Mouse (Mus musculus): ENCODE data around the gene Cage1. TPM values are rescaled to one million over a fixed set of nuclear protein-coding genes. Genes with fewer than 3 reads are reported as not detected.

The Cage1 gene
- 507 TPM for polyA plus RNA-seq (2014; fragmentation: Illumina TruSeq; extraction: RNeasy Lipid Tissue Mini Kit (QIAGEN cat#74804); ENCODE audit: low read depth, low replicate concordance)

DNA sequence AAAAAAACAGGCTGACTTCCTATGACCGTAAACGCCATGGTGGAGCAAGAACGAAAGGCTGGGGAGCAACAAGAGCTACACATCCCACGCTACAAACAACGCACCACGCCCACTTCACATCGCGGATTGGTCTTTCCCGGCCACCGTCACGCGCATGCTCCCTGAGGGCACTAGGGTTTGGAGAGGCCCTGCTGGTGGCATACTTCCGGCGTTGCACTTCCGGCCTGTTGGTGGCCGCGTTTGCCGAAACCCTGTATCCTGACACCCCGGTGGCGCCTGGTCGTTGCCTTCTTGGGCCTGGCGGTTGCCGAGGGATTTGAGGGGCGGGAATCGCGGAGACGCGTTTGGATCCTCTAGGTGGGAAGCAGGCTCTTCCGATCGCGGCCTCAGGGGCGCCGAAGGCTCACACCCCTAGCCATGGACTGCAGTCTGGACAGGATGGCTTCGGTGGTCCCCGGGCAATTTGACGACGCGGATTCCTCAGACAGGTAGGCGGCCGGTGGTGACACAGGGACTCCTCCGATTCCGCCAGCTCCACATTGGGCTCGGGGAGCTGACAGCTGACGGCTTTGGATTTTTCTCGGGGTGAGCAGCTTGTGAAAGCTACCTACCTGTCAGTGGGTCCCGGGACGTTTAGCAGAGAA lies at the start of gene Cage1:
Gene Cage1 (minus strand): TSS at position 26 of the 644 bp plus-strand sequence.

DNA sequence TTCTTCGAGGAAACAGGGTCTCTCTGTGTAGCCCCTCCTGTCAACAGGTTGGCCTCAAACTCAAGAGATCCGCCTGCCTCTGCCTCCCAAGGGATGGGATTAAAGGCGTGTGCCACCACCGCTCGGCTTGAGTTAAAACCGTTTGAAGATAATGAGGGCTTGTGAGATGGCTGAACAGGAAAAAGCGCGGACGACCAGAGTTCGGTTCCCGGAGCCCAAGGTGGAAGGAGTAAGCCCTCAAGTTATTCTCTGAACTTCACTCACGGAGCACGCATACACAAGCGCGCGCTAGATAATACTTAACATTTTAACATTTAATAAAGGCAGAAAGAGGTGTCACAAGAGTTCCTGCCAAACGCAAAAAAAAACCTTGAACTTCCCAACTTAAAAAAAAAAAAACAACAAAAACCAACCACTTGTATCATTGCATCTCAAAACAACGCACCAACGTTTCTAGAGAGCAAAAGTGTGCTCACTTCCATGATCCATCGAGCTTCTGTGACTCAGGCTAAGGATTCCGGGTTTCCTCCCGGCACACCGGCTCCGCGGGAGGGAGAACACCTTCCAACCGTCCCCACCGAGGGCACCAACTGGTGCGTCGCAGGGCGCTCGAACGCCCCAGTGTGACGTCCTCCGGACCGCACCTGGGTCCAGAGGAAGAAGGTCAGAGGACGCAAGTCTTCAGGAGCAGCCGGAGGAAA lies 376 bp downstream of the Cage1 start, which contains the start of gene Riok1:
Gene Riok1 (plus strand): TSS at position 653 of the 701 bp plus-strand sequence.

DNA sequence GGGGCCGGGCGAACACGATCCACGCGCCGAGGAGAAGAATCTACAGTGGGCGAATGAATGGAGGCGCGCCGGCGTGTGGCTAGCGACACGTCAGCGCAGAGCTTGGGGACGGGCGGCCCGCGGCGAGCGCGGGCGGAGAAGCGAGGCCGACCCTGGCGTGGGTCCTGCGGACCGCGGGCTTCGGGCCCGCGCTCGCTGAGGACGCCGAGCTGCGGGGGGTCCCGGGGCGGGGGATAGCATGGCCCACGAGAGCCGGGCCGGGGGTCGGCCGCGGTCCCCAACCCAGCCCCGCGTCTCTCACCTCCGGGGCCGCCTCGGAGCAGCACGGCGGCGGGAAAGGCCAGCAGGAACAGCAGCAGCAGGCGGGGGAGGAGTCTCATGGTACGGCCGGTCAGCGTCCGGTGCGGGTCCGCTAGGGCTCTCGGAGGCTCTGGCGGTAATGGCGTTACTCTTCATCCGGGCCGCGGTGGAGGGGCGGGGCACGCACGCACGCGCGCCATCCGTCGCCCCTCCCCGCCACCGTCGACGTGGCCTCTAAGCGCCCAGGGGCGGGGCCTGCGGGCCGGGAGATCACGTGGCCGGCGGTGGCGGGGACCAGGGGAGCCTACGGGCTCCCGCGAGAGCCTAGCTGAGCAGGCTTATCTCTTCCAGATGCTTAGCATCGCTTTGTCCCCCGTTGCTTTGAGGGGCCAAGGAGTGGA lies 43.0 kb downstream of the Cage1 start, which contains the start of gene Ssr1:
Gene Ssr1 (minus strand): TSS at position 514 of the 701 bp plus-strand sequence.

Other genes starting within 250 kb of the Cage1 start
- 197 TPM for gene Ssr1, start 42.9 kb downstream of the Cage1 start, polyA plus RNA-seq (2014; fragmentation: Illumina TruSeq; extraction: RNeasy Lipid Tissue Mini Kit (QIAGEN cat#74804); ENCODE audit: low read depth, low replicate concordance)
- 44.2 TPM for gene Riok1, start 74 bp downstream of the Cage1 start, polyA plus RNA-seq (2014; fragmentation: Illumina TruSeq; extraction: RNeasy Lipid Tissue Mini Kit (QIAGEN cat#74804); ENCODE audit: low read depth, low replicate concordance)
- gene Dsp, start 114.2 kb upstream of the Cage1 start, polyA plus RNA-seq (2014; fragmentation: Illumina TruSeq; extraction: RNeasy Lipid Tissue Mini Kit (QIAGEN cat#74804); ENCODE audit: low read depth, low replicate concordance), result 0.52 TPM
- 24.7 TPM for gene Snrnp48, start 167.9 kb upstream of the Cage1 start, polyA plus RNA-seq (2014; fragmentation: Illumina TruSeq; extraction: RNeasy Lipid Tissue Mini Kit (QIAGEN cat#74804); ENCODE audit: low read depth, low replicate concordance)